Mouse (Mus musculus) gastrocnemius, adult 2 months (tissue): ENCODE data around the gene Cr2. TPM values are rescaled to one million over a fixed set of nuclear protein-coding genes. Genes with fewer than 3 reads are reported as not detected.
A peak's percentile ranks its signal among the peaks of the same experiment; 100 is the strongest.

ENCODE experiments used
- DNase-seq: peaks from one replicate; pipeline ENCODE4 v3.0.0; 2022
- H3K27ac ChIP-seq: fragments of 200-600 bp; 2 replicates; pipeline ENCODE4 v1.8.1; 2022; ENCODE audit warnings: mild to moderate bottlenecking
- H3K4me3 ChIP-seq: fragments of 200-600 bp; 2 replicates; pipeline ENCODE4 v1.8.1; 2022; ENCODE audit warnings: mild to moderate bottlenecking, moderate library complexity
- CTCF ChIP-seq: fragments of 200-600 bp; IDR thresholded peaks from 2 replicates; pipeline ENCODE4 v1.8.1; 2022; ENCODE audit warnings: antibody characterized with exemption, mild to moderate bottlenecking, moderate library complexity
- intact Hi-C: fragments of 180-260 bp; cut with DNase I; formaldehyde crosslinking; loops from one replicate; pipeline ENCODE4 v1.15.1; 2025
- total RNA-seq, 2 experiments: library from RNA; stranded (reverse); gene quantifications; 2 replicates each; pipeline ENCODE4 v1.2.3; 2021

The Cr2 gene
- total RNA-seq, 2 experiments from 2014 or later: not detected

DNA sequence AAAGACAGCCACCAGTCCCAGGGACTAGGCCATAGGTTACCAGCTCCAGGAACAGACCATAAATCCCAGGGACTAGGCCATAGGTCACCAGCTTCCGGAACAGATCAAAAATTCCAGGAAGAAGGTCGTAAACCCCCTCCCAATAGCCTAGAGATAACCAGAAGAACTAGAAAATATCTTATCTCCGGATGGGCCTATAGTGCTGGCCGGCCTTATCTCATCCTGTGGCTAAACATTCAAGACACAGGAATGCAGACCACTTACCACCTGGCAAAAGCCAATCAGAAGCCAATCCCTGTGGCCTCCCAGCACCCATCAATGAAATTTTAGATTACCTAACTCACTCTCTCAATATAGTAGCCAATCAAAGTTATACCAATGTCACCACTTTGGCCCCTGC, 75.8 kb downstream of the Cr2 start:
- H3K4me3 ChIP-seq: no peak overlapping the region
- intact Hi-C loops: no loop called here
- no peak for DNase-seq
- H3K27ac ChIP-seq: no peak overlapping the region
- TF ChIP-seq CTCF: no peak

DNA sequence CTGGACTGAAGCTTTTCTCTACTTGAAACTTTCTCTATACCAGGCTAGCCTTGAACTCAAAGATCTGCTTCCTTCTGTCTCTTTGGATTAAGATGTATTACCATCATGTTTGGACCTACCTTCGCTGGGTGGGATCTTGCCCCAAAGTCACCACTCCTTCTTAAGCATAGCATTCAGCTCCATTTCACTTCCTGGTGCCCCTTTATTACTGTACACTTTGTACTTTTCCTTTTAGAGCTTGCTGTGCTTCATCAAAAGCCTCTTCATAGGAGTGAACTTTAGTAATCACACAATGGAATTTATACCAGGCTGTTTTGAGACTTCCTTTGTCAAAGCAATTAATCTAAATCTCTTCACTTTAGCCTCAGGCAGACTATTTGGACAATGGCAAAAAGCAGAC, 78.5 kb downstream of the Cr2 start:
- no peak overlapping the region for H3K4me3 ChIP-seq
- DNase-seq: no peak
- intact Hi-C loops: no loop called here
- no peak for TF ChIP-seq CTCF
- H3K27ac ChIP-seq: no peak overlapping the region

DNA sequence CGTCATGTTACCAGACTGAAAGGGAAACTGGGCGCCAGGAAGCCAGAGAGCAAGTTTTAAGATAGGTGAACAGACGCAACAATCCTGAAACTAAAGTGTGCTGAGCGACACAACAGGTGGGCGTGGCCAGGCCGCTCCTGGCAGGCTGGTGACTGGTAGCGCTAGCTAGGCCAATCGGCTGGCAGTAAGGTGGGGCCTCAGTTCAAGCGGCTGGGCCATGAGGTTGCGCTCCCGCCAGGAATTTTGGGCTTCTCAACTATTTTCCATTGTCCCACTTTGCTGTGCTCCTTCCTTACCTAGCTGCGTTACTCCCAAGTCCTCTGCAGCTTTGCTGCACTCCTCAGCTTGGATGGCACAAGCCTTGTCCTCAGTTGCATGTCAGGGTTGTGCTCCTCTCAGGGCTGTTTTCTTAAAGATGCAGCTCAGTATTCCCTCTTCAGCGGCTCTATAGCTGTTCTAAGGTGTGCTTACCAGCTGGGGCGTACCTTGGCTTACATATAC, 84.2 kb downstream of the Cr2 start, which contains the start of gene Cd46:
TSS of gene Cd46 (minus strand) at position 30 of the 501 bp plus-strand sequence.
- peak within 1 kb of the TSS; percentile 75 for H3K27ac ChIP-seq
- intact Hi-C loops: no loop called here

DNA sequence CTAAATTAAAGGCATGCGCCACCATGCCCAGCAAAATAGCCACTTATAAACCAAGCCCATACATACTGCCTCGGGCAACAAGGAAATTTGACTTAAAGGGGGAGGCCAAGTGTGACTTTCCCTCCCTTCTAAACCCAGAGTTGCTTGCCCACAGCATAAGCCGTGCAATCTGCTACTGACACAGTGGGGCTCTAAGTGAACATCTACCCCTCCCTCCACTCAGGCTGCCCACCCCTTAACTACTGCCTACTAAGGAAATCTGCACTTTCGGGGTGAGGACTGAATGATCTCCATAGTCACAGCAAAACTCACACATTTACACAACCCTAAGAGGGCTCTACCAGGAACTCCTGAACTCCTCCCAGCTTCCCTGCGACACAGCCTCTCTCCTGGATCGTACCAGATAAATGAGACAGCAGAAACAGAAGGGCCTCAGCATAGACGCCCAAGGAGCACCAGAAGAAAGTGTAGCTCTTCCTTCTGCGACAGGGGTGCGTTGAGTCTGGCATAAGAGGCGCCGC, 84.8 kb downstream of the Cr2 start:
- no peak for DNase-seq
- H3K4me3 ChIP-seq: peak overlapping the region; percentile 65
- peak overlapping the region; percentile 75 for H3K27ac ChIP-seq
- TF ChIP-seq CTCF: no peak
- intact Hi-C loops: no loop called here

More for the DNA sequence above, 84.2 kb downstream of the Cr2 start, which contains the start of gene Cd46:
- peak within 1 kb of the TSS; percentile 65 for H3K4me3 ChIP-seq
- DNase-seq: peak; percentile 76
- TF ChIP-seq CTCF: no peak

Other genes with a start within 250 kb of the Cr2 start
- gene Cd34, start 237.9 kb downstream of the Cr2 start, total RNA-seq: 10 to 100 TPM; 32.8 to 49.3 TPM
- 1 to 10 TPM; 1.9 TPM for gene Cd46, start 84.5 kb downstream of the Cr2 start, total RNA-seq
- gene Cr1l, start 45.1 kb downstream of the Cr2 start, total RNA-seq: 10 to 100 TPM; 36.7 to 42.2 TPM